ENCODE assay signal across 8 mouse cellular contexts in the genomic region with DNA sequence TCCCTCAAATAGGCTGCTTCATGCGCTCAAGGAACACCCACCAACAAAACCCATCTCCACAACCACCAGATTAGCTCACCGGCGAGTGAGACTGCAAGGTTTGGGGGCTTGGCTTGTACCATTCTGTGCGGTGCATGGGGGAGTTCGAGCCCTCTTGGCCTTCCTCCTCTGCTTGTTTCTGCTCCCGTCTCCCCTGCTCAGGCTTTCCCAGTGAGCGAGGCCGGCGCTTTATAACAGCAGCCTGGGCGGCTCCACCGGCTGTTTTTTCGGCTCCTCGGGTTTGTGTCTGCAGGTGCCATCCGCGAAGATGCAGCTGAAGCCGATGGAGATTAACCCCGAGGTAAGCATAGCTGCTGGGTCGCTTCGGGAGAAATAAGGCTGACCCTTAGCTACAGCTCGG. TPM values are rescaled to one million over a fixed set of nuclear protein-coding genes. Genes with fewer than 3 reads are reported as not detected.
A peak's percentile ranks its signal among the peaks of the same experiment; 100 is the strongest.
DNase-seq lines count a peak whose midpoint lies in the region; ATAC-seq lines count a peak whose summit lies in the region.

TSS of gene Uchl1 (plus strand) at position 109 of the 400 bp plus-strand sequence.

- H3K9me3 ChIP-seq in midbrain, embryonic 13.5 days: no peaks in the 10 kb centered on the region

- peak; percentile 79 for DNase-seq in adrenal gland, postnatal 14 days
- DNase-seq in embryo, embryonic 11 days: peak; percentile 94
- peak; percentile 51 for DNase-seq in kidney, adult 18-20 months
- DNase-seq in left cerebral cortex, postnatal 36 days (ENCODE audit: low spot score in 2 of 2): peak; percentile 94 to 96
- DNase-seq in spleen, postnatal 14 days (ENCODE audit: low spot score in 2 of 2): peak; percentile 14 to 15

- peak within 1 kb of the TSS; percentile 91 for H3K4me3 ChIP-seq in midbrain, embryonic 13.5 days (replicated peaks)

- peak within 1 kb of the TSS; percentile 89 for H3K27ac ChIP-seq in midbrain, embryonic 13.5 days

- WGBS in midbrain, embryonic 13.5 days: under 1% methylated on average over 20 of the region's 20 CpGs

- intact Hi-C loops in left cerebral cortex, postnatal 36 days (cut with DNase I): loop anchor here (5.0 to 10.0 kb wide), 4 partner anchors 59 to 421 kb away; partner anchors contain the start of genes Apbb2 and Nsun7

- peaks cover 45% of the 10 kb centered on the region for H3K4me1 ChIP-seq in midbrain, embryonic 13.5 days (replicated peaks)

- ATAC-seq in granulocyte monocyte progenitor cell, adult 5-6 weeks (replicated peaks; ENCODE audit: poor library complexity, severe bottlenecking): peak; percentile 86
- peak; percentile 93 for ATAC-seq in midbrain, embryonic 13.5 days
- no peak for ATAC-seq in inflammation-experienced regulatory T-cells, adult 6 months

- H3K36me3 ChIP-seq in midbrain, embryonic 13.5 days: peaks cover 16% of the 10 kb centered on the region

- H3K4me2 ChIP-seq in midbrain, embryonic 13.5 days (replicated peaks): peak within 1 kb of the TSS; percentile 88

- H3K27me3 ChIP-seq in midbrain, embryonic 13.5 days: no peaks in the 10 kb centered on the region

- peak within 1 kb of the TSS; percentile 88 for H3K9ac ChIP-seq in midbrain, embryonic 13.5 days (replicated peaks)

RNA-seq across cellular contexts. Expression of gene Uchl1, which starts in this region (rescaled TPM):
- 72.4 and 110 TPM in 2 replicates for total RNA-seq in adrenal gland, postnatal 14 days (2021)
- 1.2 and 1.5 TPM in 2 replicates for total RNA-seq in granulocyte monocyte progenitor cell, adult 5-6 weeks (2014; fragmentation: Nextera tagmentation)
- not detected in 2 replicates for total RNA-seq in granulocyte monocyte progenitor cell, adult 5-6 weeks (2017)
- 100 to 1,000 TPM; 889 to 972 TPM for total RNA-seq in left cerebral cortex, postnatal 36 days (2021)
- polyA plus RNA-seq in midbrain, embryonic 13.5 days (2015; fragmentation: Nextera tagmentation; extraction: Ambion mirVana): 1,181 and 1,187 TPM in 2 replicates
- under 1 TPM in 1 of 3 experiments, not detected in 2; 0.87 TPM for polyA plus RNA-seq in inflammation-experienced regulatory T-cells, adult 6 months (2017; shearing (Covaris generic))

Comparison
In these comparisons a context has a peak if more than half of its experiments do, and no peak if none do; other contexts are left out.
1. RNA of gene Uchl1 (total RNA-seq): 889 to 972 TPM in left cerebral cortex, postnatal 36 days and 72.4 to 110 TPM in adrenal gland, postnatal 14 days; 1.2 to 1.5 TPM in granulocyte monocyte progenitor cell, adult 5-6 weeks; every median in the first group is over 10 times any median in the second.
2. RNA of gene Uchl1 (polyA plus RNA-seq): 1,181 to 1,187 TPM in midbrain, embryonic 13.5 days; 0.87 TPM in inflammation-experienced regulatory T-cells, adult 6 months; every median in the first group is over 100 times any median in the second.
3. DNase-seq: peak in every context shown above with its lines; median percentile 95 in left cerebral cortex, postnatal 36 days; 94 in embryo, embryonic 11 days; 79 in adrenal gland, postnatal 14 days; 51 in kidney, adult 18-20 months; 14 in spleen, postnatal 14 days.